Mouse (Mus musculus): ENCODE results near the gene Ran.

DNA sequence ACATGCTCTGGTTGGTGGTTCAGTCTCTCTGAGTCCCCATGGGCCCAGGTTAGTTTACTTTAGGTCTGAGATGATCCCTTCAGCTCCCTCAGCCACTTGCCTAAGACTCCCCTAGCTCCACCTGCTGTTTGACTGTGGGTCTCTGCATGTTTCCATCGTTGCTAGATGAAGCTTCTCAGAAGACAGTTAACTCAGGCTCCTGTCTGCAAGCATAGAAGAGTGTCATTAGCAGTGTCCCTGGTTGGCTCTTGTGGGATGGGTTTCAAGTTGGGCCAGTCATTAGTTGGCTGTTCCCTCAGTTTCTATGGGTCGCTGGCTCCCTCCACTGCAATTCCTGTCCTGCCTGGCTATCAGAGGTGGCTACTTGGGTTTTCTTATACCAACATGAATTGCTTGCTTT is 5.2 kb downstream of the Ran start:
- no peak for TF ChIP-seq POLR2A (IDR thresholded peaks at IDR 0.05; ENCODE audit: borderline replicate concordance, extremely low read depth, insufficient read depth, insufficient read length, poor library complexity, severe bottlenecking)
- TF ChIP-seq CTCF (IDR thresholded peaks at IDR 0.05; ENCODE audit: borderline replicate concordance, extremely low read depth, insufficient read depth, insufficient read length): no peak
